Mouse (Mus musculus) G1E (cell line): ENCODE measurements around the gene Mrps12.

Experiments used
- CTCF ChIP-seq: IDR thresholded peaks from 2 replicates; pipeline ENCODE4 v1.5.1; 2012; ENCODE audit warnings: low read depth, low read length, inconsistent platforms, mixed read lengths
- GATA1 ChIP-seq: IDR thresholded peaks from 2 replicates; pipeline ENCODE4 v1.6.1; 2012; ENCODE audit warnings: borderline replicate concordance, low read length, inconsistent platforms, mixed read lengths
- POLR2AphosphoS5 ChIP-seq: IDR thresholded peaks from 2 replicates; pipeline ENCODE4 v1.6.1; 2012; ENCODE audit warnings: low read depth, low read length, inconsistent platforms; ENCODE audit not compliant: insufficient replicate concordance
- TAL1 ChIP-seq: conservative IDR thresholded peaks from 2 replicates; pipeline ENCODE4 v1.6.1; 2012; ENCODE audit warnings: low read depth, low read length, inconsistent platforms, mixed read lengths

GRCm38 (mm10) chr7:28719650-28720049 lies 22.0 kb downstream of the Mrps12 start:
- TF ChIP-seq GATA1 (no peak), CTCF (no peak), TAL1 (no peak), POLR2AphosphoS5 (no peak)
